Mouse (Mus musculus) lung, adult 2 months (tissue): ENCODE data around the gene Cldn19.

ENCODE experiments used
- CTCF ChIP-seq: fragments of 200-500 bp; IDR thresholded peaks from 2 replicates; pipeline ENCODE4 v1.5.1; 2011; ENCODE audit warnings: mild to moderate bottlenecking, low read length, control low read depth; ENCODE audit not compliant: insufficient read depth
- POLR2A ChIP-seq: fragments of 200-500 bp; IDR thresholded peaks from 2 replicates; pipeline ENCODE4 v1.6.1; 2011; ENCODE audit warnings: low read depth, mild to moderate bottlenecking, control low read depth, low read length, borderline replicate concordance; ENCODE audit errors: extremely low read depth

GRCm38 (mm10) chr4:119275726-119276125 is 20.5 kb downstream of the Cldn19 start:
- no peak for TF ChIP-seq CTCF
- TF ChIP-seq POLR2A = no peak
